ENCODE assay signal across 26 mouse cellular contexts in genomic region chr11:83341716-83342245, GRCm38 (mm10). TPM values are rescaled to one million over a fixed set of nuclear protein-coding genes. Genes with fewer than 3 reads are reported as not detected.
DNase-seq lines count a peak whose midpoint lies in the region; ATAC-seq and TF ChIP-seq lines count a peak whose summit lies in the region.
"Had no signal": no experiment of that assay in that cellular context is flagged by ENCODE, and none has a peak within 500 bp of the region (broad histone marks: within the 10 kb centered on the region; RNA-seq: fewer than 3 reads in every experiment).

No protein-coding gene starts in this region.

- H3K27ac ChIP-seq in embryonic facial prominence, embryonic 14.5 days (replicated peaks; ENCODE audit: low read depth, low read length) = no peak overlapping the region
- H3K27ac ChIP-seq in embryonic facial prominence, embryonic 10.5 days (replicated peaks) = no peak overlapping the region
- no peak overlapping the region for H3K27ac ChIP-seq in lung, embryonic 14.5 days (ENCODE audit: low read depth)
- H3K27ac ChIP-seq: embryonic facial prominence, embryonic 13.5 days; hindbrain, embryonic 10.5 days; hindbrain, embryonic 14.5 days; intestine, embryonic 15.5 days had no signal

- H3K4me3 ChIP-seq in embryonic facial prominence, embryonic 14.5 days (ENCODE audit: low read depth, low read length) = no peak overlapping the region
- no peak overlapping the region for H3K4me3 ChIP-seq in embryonic facial prominence, embryonic 10.5 days
- no peak overlapping the region for H3K4me3 ChIP-seq in lung, embryonic 14.5 days (ENCODE audit: low read depth, low read length)
- H3K4me3 ChIP-seq: embryonic facial prominence, embryonic 13.5 days; heart, embryonic 12.5 days; hindbrain, embryonic 10.5 days; intestine, embryonic 15.5 days had no signal

- no peaks in the 10 kb centered on the region for H3K27me3 ChIP-seq in embryonic facial prominence, embryonic 14.5 days (replicated peaks; ENCODE audit: control insufficient read depth, insufficient read depth, low read length)
- no peaks in the 10 kb centered on the region for H3K27me3 ChIP-seq in embryonic facial prominence, embryonic 10.5 days (replicated peaks; ENCODE audit: low read depth, poor library complexity, severe bottlenecking)
- H3K27me3 ChIP-seq in lung, embryonic 14.5 days (ENCODE audit: insufficient read depth, low read length) = no peaks in the 10 kb centered on the region
- H3K27me3 ChIP-seq: embryonic facial prominence, embryonic 13.5 days; heart, embryonic 12.5 days; intestine, embryonic 15.5 days had no signal

- no peak for TF ChIP-seq CTCF in lung, embryonic 14.5 days (IDR thresholded peaks at IDR 0.05; ENCODE audit: low read depth)

- no peak overlapping the region for H3K9ac ChIP-seq in embryonic facial prominence, embryonic 14.5 days (ENCODE audit: low read depth, low read length)
- no peak overlapping the region for H3K9ac ChIP-seq in lung, embryonic 14.5 days
- H3K9ac ChIP-seq: embryonic facial prominence, embryonic 13.5 days; forebrain, postnatal 0 days; heart, embryonic 12.5 days; hindbrain, embryonic 14.5 days; intestine, embryonic 15.5 days had no signal

- 74% methylated on average over 3 of the region's 3 CpGs for WGBS in embryonic facial prominence, embryonic 14.5 days
- WGBS in embryonic facial prominence, embryonic 10.5 days = 94% methylated on average over 3 of the region's 3 CpGs
- 77% methylated on average over 3 of the region's 3 CpGs for WGBS in lung, embryonic 14.5 days

- peaks cover 87% of the 10 kb centered on the region for H3K36me3 ChIP-seq in embryonic facial prominence, embryonic 14.5 days (ENCODE audit: control insufficient read depth, insufficient read depth, low read length)
- peaks cover 97% of the 10 kb centered on the region for H3K36me3 ChIP-seq in embryonic facial prominence, embryonic 10.5 days (replicated peaks)
- peaks cover 84% of the 10 kb centered on the region for H3K36me3 ChIP-seq in lung, embryonic 14.5 days (ENCODE audit: insufficient read depth)

- H3K9me3 ChIP-seq in embryonic facial prominence, embryonic 14.5 days (ENCODE audit: control insufficient read depth, low read length) = no peaks in the 10 kb centered on the region
- no peaks in the 10 kb centered on the region for H3K9me3 ChIP-seq in embryonic facial prominence, embryonic 10.5 days
- H3K9me3 ChIP-seq in lung, embryonic 14.5 days (ENCODE audit: low read depth, low read length) = no peaks in the 10 kb centered on the region
- H3K9me3 ChIP-seq: embryonic facial prominence, embryonic 13.5 days; G1E; heart, embryonic 12.5 days; hindbrain, embryonic 10.5 days; intestine, embryonic 15.5 days had no signal

- H3K4me2 ChIP-seq in embryonic facial prominence, embryonic 14.5 days (ENCODE audit: low read depth, low read length) = no peak overlapping the region
- H3K4me2 ChIP-seq in lung, embryonic 14.5 days = no peak overlapping the region
- H3K4me2 ChIP-seq: embryonic facial prominence, embryonic 13.5 days; heart, embryonic 12.5 days; hindbrain, embryonic 14.5 days; intestine, embryonic 15.5 days had no signal

- DNase-seq in embryonic facial prominence, embryonic 14.5 days (ENCODE audit: low spot score) = peak; percentile 11
- no peak for DNase-seq in embryonic facial prominence, embryonic 10.5 days (ENCODE audit: low spot score)
- DNase-seq in lung, embryonic 14.5 days = peak; percentile 15
- no peak for DNase-seq in lung, postnatal 10 days
- DNase-seq in MN1 (ENCODE audit: low spot score) = peak; percentile 75
- DNase-seq in brain, adult 2 months (ENCODE audit: low read depth, low spot score) = peak; percentile 24
- no peak for DNase-seq in cerebellum, adult 9-10 months
- no peak for DNase-seq in gastrocnemius, postnatal 10 days
- DNase-seq: adrenal gland, adult 8-10 months; adrenal gland, postnatal 36 days; B cell, adult 2 months; cerebellum, adult 11-12 months; cerebellum, postnatal 14 days; forebrain, postnatal 0 days; gastrocnemius, postnatal 25 days had no signal

- no peak for ATAC-seq in embryonic facial prominence, embryonic 14.5 days (ENCODE audit: low read depth)
- ATAC-seq in lung, embryonic 14.5 days (ENCODE audit: insufficient read depth) = no peak
- ATAC-seq: CD4-positive, CD25-positive, alpha-beta regulatory T cell, adult 4 months; forebrain, postnatal 0 days; intestine, embryonic 15.5 days had no signal

- H3K4me1 ChIP-seq in embryonic facial prominence, embryonic 14.5 days (ENCODE audit: control insufficient read depth, insufficient read depth, low read length) = no peaks in the 10 kb centered on the region
- H3K4me1 ChIP-seq in embryonic facial prominence, embryonic 10.5 days = no peaks in the 10 kb centered on the region
- no peaks in the 10 kb centered on the region for H3K4me1 ChIP-seq in lung, embryonic 14.5 days (ENCODE audit: insufficient read depth)
- H3K4me1 ChIP-seq: embryonic facial prominence, embryonic 13.5 days; heart, embryonic 12.5 days; hindbrain, embryonic 10.5 days; intestine, embryonic 15.5 days had no signal

RNA-seq across cellular contexts. Expression of gene Pex12, which starts 39.4 kb away (rescaled TPM):
- 14.5 and 14.8 TPM in 2 replicates for polyA plus RNA-seq in embryonic facial prominence, embryonic 14.5 days (2014; fragmentation: Nextera tagmentation; extraction: Ambion mirVana)
- 13.2 and 15.2 TPM in 2 replicates for polyA plus RNA-seq in embryonic facial prominence, embryonic 10.5 days (2016; fragmentation: Nextera tagmentation; extraction: Ambion mirVana)
- 12.0 and 12.8 TPM in 2 replicates for polyA plus RNA-seq in lung, embryonic 14.5 days (2014; fragmentation: Nextera tagmentation; extraction: Ambion mirVana)
- total RNA-seq in gastrocnemius, postnatal 10 days (2021) = 10 to 100 TPM; 14.5 to 19.2 TPM

RNA-seq across cellular contexts. Expression of gene Ap2b1, which starts 43.0 kb away (rescaled TPM):
- 65.5 and 72.7 TPM in 2 replicates for polyA plus RNA-seq in embryonic facial prominence, embryonic 14.5 days (2014; fragmentation: Nextera tagmentation; extraction: Ambion mirVana)
- 64.9 and 71.3 TPM in 2 replicates for polyA plus RNA-seq in embryonic facial prominence, embryonic 10.5 days (2016; fragmentation: Nextera tagmentation; extraction: Ambion mirVana)
- polyA plus RNA-seq in lung, embryonic 14.5 days (2014; fragmentation: Nextera tagmentation; extraction: Ambion mirVana) = 75.3 and 78.0 TPM in 2 replicates
- total RNA-seq in gastrocnemius, postnatal 10 days (2021) = 10 to 100 TPM; 39.7 to 49.1 TPM

RNA-seq across cellular contexts. Expression of gene Slfn14, which starts 55.3 kb away (rescaled TPM):
- polyA plus RNA-seq in embryonic facial prominence, embryonic 14.5 days (2014; fragmentation: Nextera tagmentation; extraction: Ambion mirVana) = 0.12 and 0.22 TPM in 2 replicates
- polyA plus RNA-seq in embryonic facial prominence, embryonic 10.5 days (2016; fragmentation: Nextera tagmentation; extraction: Ambion mirVana) = 0.09 and 0.37 TPM in 2 replicates
- polyA plus RNA-seq in lung, embryonic 14.5 days (2014; fragmentation: Nextera tagmentation; extraction: Ambion mirVana) = 0.43 and 0.47 TPM in 2 replicates
- total RNA-seq in gastrocnemius, postnatal 10 days (2021) = under 1 TPM in 1 of 2 experiments, not detected in 1; 0.47 TPM
- total RNA-seq: adrenal gland, adult 8-10 months; adrenal gland, postnatal 36 days; forebrain, postnatal 0 days; gastrocnemius, adult 18-20 months; gastrocnemius, postnatal 25 days; granulocyte monocyte progenitor cell, adult 5-6 weeks; heart, adult 8-10 months had no signal
- polyA plus RNA-seq: CD4-positive, CD25-positive, alpha-beta regulatory T cell, adult 4 months; cortical plate, adult 2 months; forebrain, postnatal 0 days; hindbrain, embryonic 14.5 days had no signal

Comparison
In these comparisons a context has a peak if more than half of its experiments do, and no peak if none do; other contexts are left out.
1. DNase-seq: peak in embryonic facial prominence, embryonic 14.5 days (single experiment), lung, embryonic 14.5 days (single experiment), MN1 (single experiment) and brain, adult 2 months (single experiment); none in embryonic facial prominence, embryonic 10.5 days (single experiment), lung, postnatal 10 days (single experiment), cerebellum, adult 9-10 months (single experiment) and gastrocnemius, postnatal 10 days (single experiment).